Mouse (Mus musculus) neural tube, embryonic 13.5 days (tissue): ENCODE measurements around the gene Olfr1014. TPM values are rescaled to one million over a fixed set of nuclear protein-coding genes. Genes with fewer than 3 reads are reported as not detected.

Source experiments
- ATAC-seq: fragments of 200-750 bp; cut with Nextera tagmentation; 2 replicates; pipeline ENCODE4 v1.8.0; 2017; ENCODE audit warnings: low read depth, mild to moderate bottlenecking, moderate TSS enrichment, moderate library complexity
- H3K27ac ChIP-seq: fragments of 300-500 bp; sonication (generic); replicated peaks from 2 replicates; pipeline ENCODE4 v1.5.1; 2015; ENCODE audit warnings: moderate library complexity, mild to moderate bottlenecking, inconsistent platforms
- H3K27me3 ChIP-seq: fragments of 300-500 bp; sonication (generic); 2 replicates; pipeline ENCODE4 v1.6.1; 2015; ENCODE audit warnings: mild to moderate bottlenecking, inconsistent platforms
- H3K36me3 ChIP-seq: fragments of 300-500 bp; sonication (generic); 2 replicates; pipeline ENCODE4 v1.6.1; 2015; ENCODE audit warnings: mild to moderate bottlenecking, inconsistent platforms
- H3K4me1 ChIP-seq: fragments of 300-500 bp; sonication (generic); replicated peaks from 2 replicates; pipeline ENCODE4 v1.6.1; 2015; ENCODE audit warnings: inconsistent platforms
- H3K4me2 ChIP-seq: fragments of 300-500 bp; sonication (generic); 2 replicates; pipeline ENCODE4 v1.6.1; 2015; ENCODE audit warnings: inconsistent platforms, mild to moderate bottlenecking, moderate library complexity
- H3K4me3 ChIP-seq: fragments of 300-500 bp; sonication (generic); 2 replicates; pipeline ENCODE4 v1.5.1; 2015; ENCODE audit warnings: mild to moderate bottlenecking, inconsistent platforms
- H3K9ac ChIP-seq: fragments of 300-500 bp; sonication (generic); 2 replicates; pipeline ENCODE4 v1.6.1; 2015; ENCODE audit warnings: moderate library complexity, mild to moderate bottlenecking, inconsistent platforms
- H3K9me3 ChIP-seq: fragments of 300-500 bp; sonication (generic); 2 replicates; pipeline ENCODE4 v1.6.1; 2016; ENCODE audit warnings: inconsistent platforms
- WGBS: fragments of 180-500 bp; shearing (Covaris S2); methylation state at CpG from one replicate; pipeline ENCODE4 v1.1.7; 2015; 5-methylcytosine and 5-hydroxymethylcytosine counted together
- polyA plus RNA-seq: library from polyadenylated mRNA; unstranded; fragments of >200 nt; fragmentation: Nextera tagmentation; extraction: Ambion mirVana; gene quantifications from 2 replicates; pipeline ENCODE4 v1.2.1, GENCODE M21; 2015

The Olfr1014 gene
- not detected in 2 replicates for polyA plus RNA-seq

DNA sequence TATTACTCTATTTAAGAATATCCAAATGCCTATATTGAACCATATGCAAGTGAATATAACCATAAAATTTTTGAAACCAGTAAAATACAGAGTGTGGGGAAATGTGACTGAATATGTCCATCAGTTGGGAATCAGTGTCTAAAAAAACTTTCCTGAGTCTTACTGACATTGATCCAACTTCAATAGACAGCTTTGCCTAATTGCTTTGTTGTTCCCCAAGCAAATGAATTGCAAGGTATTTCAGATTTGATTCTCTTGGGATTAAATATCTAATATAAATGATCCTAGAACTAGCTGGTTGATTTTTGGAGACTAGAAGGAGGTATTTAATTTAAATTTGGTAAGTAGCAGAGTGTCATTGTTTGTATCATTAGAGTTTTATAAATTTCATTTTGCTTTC lies at the start of gene Olfr1014:
Gene Olfr1014, plus strand, starts transcription at position 301 of the 400 bp plus-strand sequence.
- Histone ChIP-seq H3K9me3 (no peaks in the 10 kb centered on the region), H3K9ac (no peak within 1 kb of the TSS), H3K4me3 (no peak within 1 kb of the TSS), H3K4me1 (no peaks in the 10 kb centered on the region), H3K36me3 (no peaks in the 10 kb centered on the region), H3K4me2 (no peak within 1 kb of the TSS), H3K27me3 (no peaks in the 10 kb centered on the region), H3K27ac (no peak within 1 kb of the TSS)
- no peak for ATAC-seq

DNA sequence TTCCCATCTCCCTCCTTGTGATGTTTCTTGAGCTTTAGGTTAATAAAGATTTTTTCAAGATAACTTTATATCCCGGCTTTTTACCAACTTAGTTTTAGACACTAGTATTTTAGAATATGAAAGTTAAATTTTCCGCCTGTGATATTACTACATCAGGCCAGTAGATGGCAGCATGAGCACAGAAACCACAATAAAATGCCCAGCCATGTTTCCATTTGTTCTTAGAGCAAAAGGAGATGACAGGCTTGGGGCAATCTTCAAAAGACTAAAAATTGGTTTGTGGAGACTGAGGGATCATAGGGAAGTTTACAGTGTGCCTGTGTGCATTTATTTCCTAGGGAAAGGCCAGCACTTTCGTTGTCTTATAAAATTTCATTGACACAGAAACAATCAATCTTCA lies 46.7 kb upstream of the Olfr1014 start:
- no peak overlapping the region for H3K27ac ChIP-seq
- no peak overlapping the region for H3K4me2 ChIP-seq
- H3K4me1 ChIP-seq, result no peaks in the 10 kb centered on the region
- no peaks in the 10 kb centered on the region for H3K27me3 ChIP-seq
- no peak for ATAC-seq
- no peaks in the 10 kb centered on the region for H3K36me3 ChIP-seq
- no peaks in the 10 kb centered on the region for H3K9me3 ChIP-seq
- H3K9ac ChIP-seq, result no peak overlapping the region
- WGBS, result 13% methylated on average over 3 of the region's 3 CpGs
- no peak overlapping the region for H3K4me3 ChIP-seq

GRCm38 (mm10) chr2:85753822-85754221 lies 18.7 kb upstream of the Olfr1014 start:
- ATAC-seq, result no peak
- Histone ChIP-seq H3K36me3 (no peaks in the 10 kb centered on the region), H3K4me3 (no peak overlapping the region), H3K27me3 (no peaks in the 10 kb centered on the region), H3K9ac (no peak overlapping the region), H3K4me1 (no peaks in the 10 kb centered on the region), H3K9me3 (no peaks in the 10 kb centered on the region), H3K4me2 (no peak overlapping the region), H3K27ac (no peak overlapping the region)
- WGBS, result 88% methylated on average over 4 of the region's 4 CpGs

DNA sequence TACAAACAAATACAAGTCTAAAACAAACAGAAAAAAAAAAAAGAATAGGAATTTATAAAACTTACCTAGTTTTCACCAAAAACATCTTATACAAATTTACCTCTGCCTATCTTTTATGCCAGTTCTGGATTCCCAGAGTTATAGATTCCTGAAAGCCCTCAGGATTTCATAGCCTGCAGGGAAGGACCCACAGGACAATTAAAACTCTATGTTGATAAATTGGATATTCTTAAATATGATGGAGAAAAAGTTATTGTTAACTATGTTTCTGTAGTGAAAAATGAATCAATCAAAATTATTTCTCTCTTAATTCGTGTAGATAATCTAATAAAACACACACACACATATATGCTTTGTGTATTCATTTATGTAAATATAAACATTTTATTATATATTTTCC lies 9.8 kb upstream of the Olfr1014 start, which contains the start of gene Olfr1012:
Gene Olfr1012, minus strand, starts transcription at position 101 of the 400 bp plus-strand sequence.
- no peaks in the 10 kb centered on the region for H3K36me3 ChIP-seq
- H3K27me3 ChIP-seq, result no peaks in the 10 kb centered on the region
- no peak within 1 kb of the TSS for H3K27ac ChIP-seq
- WGBS, result 56% methylated on average over 1 of the region's 1 CpGs
- H3K9me3 ChIP-seq, result no peaks in the 10 kb centered on the region
- no peak for ATAC-seq
- H3K4me3 ChIP-seq, result no peak within 1 kb of the TSS
- H3K4me2 ChIP-seq, result no peak within 1 kb of the TSS
- H3K4me1 ChIP-seq, result no peaks in the 10 kb centered on the region
- no peak within 1 kb of the TSS for H3K9ac ChIP-seq

DNA sequence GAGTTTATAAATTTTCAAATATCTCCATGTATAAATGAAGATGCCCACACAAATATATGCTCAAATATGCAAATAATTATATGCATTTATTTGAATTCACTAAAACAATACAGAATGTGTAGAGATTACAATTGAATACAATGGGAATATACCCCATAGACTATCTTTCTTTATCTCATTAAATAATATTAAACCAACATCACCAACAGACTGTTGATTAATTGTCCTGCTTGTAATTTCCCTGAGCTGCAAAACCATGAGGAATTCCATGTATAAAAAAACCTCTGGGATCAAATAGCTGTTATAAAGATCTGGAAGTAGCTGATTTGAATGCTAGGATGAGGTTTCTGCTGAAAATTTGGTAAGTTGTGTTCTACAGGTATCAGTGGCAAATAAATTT lies 5.7 kb upstream of the Olfr1014 start, which contains the start of gene Olfr1013:
Gene Olfr1013, plus strand, starts transcription at position 301 of the 400 bp plus-strand sequence.
- H3K4me1 ChIP-seq, result no peaks in the 10 kb centered on the region

GRCm38 (mm10) chr2:85781717-85782116 lies 9.2 kb downstream of the Olfr1014 start, which contains the start of gene Olfr1015:
Olfr1015 (plus strand) TSS chr2:85782017.
- H3K9ac ChIP-seq, result no peak within 1 kb of the TSS
- no peak for ATAC-seq
- no peak within 1 kb of the TSS for H3K4me2 ChIP-seq
- no peaks in the 10 kb centered on the region for H3K27me3 ChIP-seq
- no peaks in the 10 kb centered on the region for H3K9me3 ChIP-seq
- H3K36me3 ChIP-seq, result no peaks in the 10 kb centered on the region
- H3K27ac ChIP-seq, result no peak within 1 kb of the TSS
- H3K4me1 ChIP-seq, result no peaks in the 10 kb centered on the region
- H3K4me3 ChIP-seq, result no peak within 1 kb of the TSS

More for the DNA sequence above, 5.7 kb upstream of the Olfr1014 start, which contains the start of gene Olfr1013:
- ATAC-seq, result no peak
- no peak within 1 kb of the TSS for H3K27ac ChIP-seq
- H3K4me3 ChIP-seq, result no peak within 1 kb of the TSS
- H3K9ac ChIP-seq, result no peak within 1 kb of the TSS
- no peaks in the 10 kb centered on the region for H3K36me3 ChIP-seq
- H3K4me2 ChIP-seq, result no peak within 1 kb of the TSS
- no peaks in the 10 kb centered on the region for H3K9me3 ChIP-seq
- no peaks in the 10 kb centered on the region for H3K27me3 ChIP-seq

DNA sequence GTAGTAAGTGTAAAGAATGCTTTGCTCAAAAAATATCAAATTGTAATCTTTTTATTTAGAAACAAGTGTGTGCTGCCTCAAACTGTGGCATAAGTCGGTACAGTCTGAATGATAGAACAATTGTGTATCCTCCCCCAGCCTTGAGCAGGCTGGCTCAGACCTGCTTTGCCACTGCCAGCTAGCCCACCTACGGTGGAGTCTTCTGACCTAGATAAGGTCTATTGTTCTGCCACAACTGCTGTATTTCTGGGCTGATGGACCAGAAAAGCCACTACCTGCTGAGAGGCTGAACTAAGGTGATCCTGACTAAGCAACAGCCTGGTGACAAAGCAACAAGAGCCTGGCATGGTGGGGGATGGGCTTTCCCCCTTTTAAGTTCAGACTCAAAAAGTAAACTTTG lies 19.8 kb downstream of the Olfr1014 start:
- ATAC-seq, result no peak
- no peaks in the 10 kb centered on the region for H3K4me1 ChIP-seq

DNA sequence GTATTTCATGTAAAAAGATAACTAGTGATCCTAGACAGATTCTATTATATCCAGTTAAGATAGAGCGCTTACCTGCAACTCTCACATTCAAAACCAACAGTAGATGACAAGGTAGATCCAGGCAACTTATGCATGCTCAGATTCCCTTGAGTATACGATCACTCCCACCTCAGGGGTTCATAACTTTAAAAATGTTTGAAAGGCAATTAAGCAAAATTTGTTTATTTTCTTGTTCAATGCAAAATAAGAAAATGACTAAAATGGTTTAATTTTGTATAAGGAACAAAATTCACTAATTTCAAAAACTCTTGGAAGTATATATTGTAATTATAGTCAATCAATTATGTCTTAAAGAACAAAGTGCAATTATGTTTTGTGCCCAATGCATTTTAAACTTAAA lies 29.9 kb downstream of the Olfr1014 start, which contains the start of gene Olfr1016:
Gene Olfr1016, minus strand, starts transcription at position 101 of the 400 bp plus-strand sequence.
- Histone ChIP-seq H3K36me3 (no peaks in the 10 kb centered on the region), H3K27ac (no peak within 1 kb of the TSS), H3K27me3 (no peaks in the 10 kb centered on the region), H3K9me3 (no peaks in the 10 kb centered on the region), H3K4me1 (no peaks in the 10 kb centered on the region), H3K9ac (no peak within 1 kb of the TSS), H3K4me3 (no peak within 1 kb of the TSS), H3K4me2 (no peak within 1 kb of the TSS)
- ATAC-seq, result no peak
- 92% methylated on average over 2 of the region's 2 CpGs for WGBS

More for the DNA sequence above, 19.8 kb downstream of the Olfr1014 start:
- no peaks in the 10 kb centered on the region for H3K27me3 ChIP-seq
- no peak overlapping the region for H3K4me3 ChIP-seq
- 44% methylated on average over 2 of the region's 2 CpGs for WGBS
- no peak overlapping the region for H3K4me2 ChIP-seq
- no peak overlapping the region for H3K27ac ChIP-seq
- H3K9me3 ChIP-seq, result no peaks in the 10 kb centered on the region
- H3K9ac ChIP-seq, result no peak overlapping the region
- H3K36me3 ChIP-seq, result no peaks in the 10 kb centered on the region

DNA sequence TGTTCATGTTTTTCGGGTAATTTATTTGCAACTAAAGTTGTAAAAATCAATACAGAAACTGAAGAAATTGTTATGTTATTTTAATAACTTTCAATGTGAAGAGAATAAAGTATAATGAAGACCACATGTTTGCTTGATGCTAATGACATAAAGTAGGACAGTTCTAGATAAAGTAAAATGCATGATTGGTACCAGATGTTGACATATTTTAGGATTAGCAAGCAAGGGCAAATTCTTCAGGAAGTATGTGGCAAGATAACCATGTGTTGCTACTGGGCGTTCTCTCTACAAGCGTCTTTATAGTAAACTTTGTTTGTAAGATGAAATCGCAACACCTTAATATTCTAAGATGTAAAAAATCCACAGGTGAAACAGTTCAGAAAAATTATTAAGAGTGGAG lies 32.0 kb downstream of the Olfr1014 start:
- no peaks in the 10 kb centered on the region for H3K36me3 ChIP-seq
- H3K4me1 ChIP-seq, result no peaks in the 10 kb centered on the region
- no peak overlapping the region for H3K4me2 ChIP-seq
- H3K27me3 ChIP-seq, result no peaks in the 10 kb centered on the region
- H3K27ac ChIP-seq, result no peak overlapping the region
- H3K9ac ChIP-seq, result no peak overlapping the region
- no peak overlapping the region for H3K4me3 ChIP-seq
- ATAC-seq, result no peak
- WGBS, result 92% methylated on average over 4 of the region's 4 CpGs
- no peaks in the 10 kb centered on the region for H3K9me3 ChIP-seq

DNA sequence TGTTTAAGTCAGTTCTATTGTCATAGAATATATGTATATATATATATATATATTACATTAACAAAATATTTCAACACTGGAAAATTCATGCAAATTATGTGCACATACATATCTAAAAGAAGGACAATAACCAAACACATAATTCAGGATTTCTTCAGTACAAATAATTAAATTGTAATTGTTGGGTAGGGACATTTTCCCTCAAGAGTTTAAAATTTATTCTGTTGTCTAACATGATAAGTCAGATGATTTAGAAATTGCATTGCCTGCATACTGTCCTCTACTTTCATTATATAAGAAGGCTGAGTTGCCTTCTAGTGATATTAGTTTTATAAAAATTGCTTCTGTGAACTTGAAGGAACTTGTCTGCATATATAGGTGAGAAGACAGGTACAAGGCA lies 45.7 kb downstream of the Olfr1014 start, which contains the start of gene Olfr1018:
Gene Olfr1018, plus strand, starts transcription at position 301 of the 400 bp plus-strand sequence.
- H3K4me1 ChIP-seq, result no peaks in the 10 kb centered on the region
- no peak for ATAC-seq

More for the DNA sequence above, 45.7 kb downstream of the Olfr1014 start, which contains the start of gene Olfr1018:
- no peak within 1 kb of the TSS for H3K4me3 ChIP-seq
- no peak within 1 kb of the TSS for H3K4me2 ChIP-seq
- no peaks in the 10 kb centered on the region for H3K36me3 ChIP-seq
- H3K27ac ChIP-seq, result no peak within 1 kb of the TSS
- no peak within 1 kb of the TSS for H3K9ac ChIP-seq
- no peaks in the 10 kb centered on the region for H3K9me3 ChIP-seq
- no peaks in the 10 kb centered on the region for H3K27me3 ChIP-seq

Other genes starting within 250 kb of the Olfr1014 start
- not detected in 2 replicates for gene Olfr996, start 193.5 kb upstream of the Olfr1014 start, polyA plus RNA-seq
- not detected in 2 replicates for gene Olfr998, start 183.8 kb upstream of the Olfr1014 start, polyA plus RNA-seq
- not detected in 2 replicates for gene Olfr1000, start 160.8 kb upstream of the Olfr1014 start, polyA plus RNA-seq
- gene Olfr1002, start 122.0 kb upstream of the Olfr1014 start, polyA plus RNA-seq, result not detected in 2 replicates
- not detected in 2 replicates for gene Olfr154, start 108.3 kb upstream of the Olfr1014 start, polyA plus RNA-seq
- not detected in 2 replicates for gene Olfr1006, start 93.9 kb upstream of the Olfr1014 start, polyA plus RNA-seq
- not detected in 2 replicates for gene Olfr1008, start 83.3 kb upstream of the Olfr1014 start, polyA plus RNA-seq
- gene Olfr1009, start 57.3 kb upstream of the Olfr1014 start, polyA plus RNA-seq, result not detected in 2 replicates
- not detected in 2 replicates for gene Olfr1012, start 9.9 kb upstream of the Olfr1014 start, polyA plus RNA-seq
- not detected in 2 replicates for gene Olfr1013, start 5.6 kb upstream of the Olfr1014 start, polyA plus RNA-seq
- not detected in 2 replicates for gene Olfr1015, start 9.3 kb downstream of the Olfr1014 start, polyA plus RNA-seq
- not detected in 2 replicates for gene Olfr1016, start 29.8 kb downstream of the Olfr1014 start, polyA plus RNA-seq
- gene Olfr1018, start 45.8 kb downstream of the Olfr1014 start, polyA plus RNA-seq, result not detected in 2 replicates
- gene Olfr1019, start 72.8 kb downstream of the Olfr1014 start, polyA plus RNA-seq, result not detected in 2 replicates
- gene Olfr1020, start 74.3 kb downstream of the Olfr1014 start, polyA plus RNA-seq, result not detected in 2 replicates
- not detected in 2 replicates for gene Olfr1022, start 95.9 kb downstream of the Olfr1014 start, polyA plus RNA-seq
- not detected in 2 replicates for gene Olfr1023, start 112.9 kb downstream of the Olfr1014 start, polyA plus RNA-seq
- gene Olfr1024, start 132.3 kb downstream of the Olfr1014 start, polyA plus RNA-seq, result not detected in 2 replicates
- not detected in 2 replicates for gene Olfr1025-ps1, start 142.5 kb downstream of the Olfr1014 start, polyA plus RNA-seq
- gene Olfr1026, start 148.8 kb downstream of the Olfr1014 start, polyA plus RNA-seq, result not detected in 2 replicates
- not detected in 2 replicates for gene Olfr1028, start 177.7 kb downstream of the Olfr1014 start, polyA plus RNA-seq
- not detected in 2 replicates for gene Olfr1029, start 201.2 kb downstream of the Olfr1014 start, polyA plus RNA-seq
- not detected in 2 replicates for gene Olfr1030, start 206.6 kb downstream of the Olfr1014 start, polyA plus RNA-seq
- gene Olfr1031, start 217.6 kb downstream of the Olfr1014 start, polyA plus RNA-seq, result not detected in 2 replicates
- gene Olfr1032, start 232.8 kb downstream of the Olfr1014 start, polyA plus RNA-seq, result not detected in 2 replicates
- gene Olfr1033, start 247.9 kb downstream of the Olfr1014 start, polyA plus RNA-seq, result not detected in 2 replicates